Mouse (Mus musculus) cerebellum, adult 2 months (tissue): ENCODE data around the gene Map3k21. TPM values are rescaled to one million over a fixed set of nuclear protein-coding genes. Genes with fewer than 3 reads are reported as not detected.
A peak's percentile ranks its signal among the peaks of the same experiment; 100 is the strongest.

Experiments used
- DNase-seq, 2 experiments: peaks; one replicate each; pipeline ENCODE4 v3.0.0; 2021
- H3K27ac ChIP-seq: fragments of 200-500 bp; 2 replicates; pipeline ENCODE4 v1.5.1; 2012; ENCODE audit warnings: low read length, control low read depth, inconsistent platforms; ENCODE audit not compliant: insufficient read depth
- H3K27me3 ChIP-seq: fragments of 200-500 bp; 2 replicates; pipeline ENCODE4 v1.6.1; 2012; ENCODE audit warnings: inconsistent platforms, mild to moderate bottlenecking, low read length, moderate library complexity; ENCODE audit not compliant: control insufficient read depth, insufficient read depth
- H3K4me1 ChIP-seq: fragments of 200-500 bp; 2 replicates; pipeline ENCODE4 v1.6.1; 2011; ENCODE audit warnings: low read length; ENCODE audit not compliant: control insufficient read depth, insufficient read depth
- H3K4me3 ChIP-seq: fragments of 200-500 bp; replicated peaks from 2 replicates; pipeline ENCODE3; 2011; ENCODE audit warnings: mild to moderate bottlenecking, low read depth, low read length, control low read depth; ENCODE audit not compliant: insufficient read depth
- CTCF ChIP-seq: fragments of 200-500 bp; IDR thresholded peaks from 2 replicates; pipeline ENCODE4 v1.5.1; 2011; ENCODE audit warnings: low read depth, mild to moderate bottlenecking, control low read depth, low read length, moderate library complexity, borderline replicate concordance; ENCODE audit not compliant: insufficient read depth
- POLR2A ChIP-seq: fragments of 200-500 bp; IDR thresholded peaks from 2 replicates; pipeline ENCODE4 v1.6.1; 2011; ENCODE audit warnings: low read length, control low read depth, borderline replicate concordance; ENCODE audit not compliant: insufficient read depth
- WGBS: fragments of 180-500 bp; shearing (Covaris S2); methylation state at CpG from one replicate; pipeline ENCODE4 v1.1.7; 2018; 5-methylcytosine and 5-hydroxymethylcytosine counted together
- polyA plus RNA-seq: library from polyadenylated mRNA; depleted of rRNA; stranded (reverse); fragments of >200 nt; gene quantifications from 2 replicates; pipeline ENCODE4 v1.2.3, GENCODE M21; 2012

Gene Map3k21
- polyA plus RNA-seq, 1 experiment, result 1.1 TPM

GRCm38 (mm10) chr8:125907311-125907710 is 2.9 kb upstream of the Map3k21 start:
- TF ChIP-seq CTCF, result peak; percentile 6; the same call in 1 of the 2 replicates
- no peak for TF ChIP-seq POLR2A
- no peak for DNase-seq
- WGBS, result 77% methylated on average over 2 of the region's 2 CpGs
- Histone ChIP-seq H3K27ac (no peak overlapping the region), H3K4me1 (no peaks in the 10 kb centered on the region; the same call in 1 of the 2 replicates), H3K27me3 (no peaks in the 10 kb centered on the region), H3K4me3 (no peak overlapping the region)

GRCm38 (mm10) chr8:125909661-125910364 is 437 bp upstream of the Map3k21 start:
- Histone ChIP-seq H3K27me3 (no peaks in the 10 kb centered on the region), H3K27ac (no peak overlapping the region), H3K4me3 (peak overlapping the region; percentile 43), H3K4me1 (no peaks in the 10 kb centered on the region; the same call in 1 of the 2 replicates)
- peak in 1 of 2 experiments; percentile 23 for DNase-seq
- 8% methylated on average over 30 of the region's 30 CpGs for WGBS
- TF ChIP-seq CTCF, result no peak
- TF ChIP-seq POLR2A, result no peak

GRCm38 (mm10) chr8:125911229-125911580 is 955 bp downstream of the Map3k21 start:
- DNase-seq, result no peak
- Histone ChIP-seq H3K27me3 (no peaks in the 10 kb centered on the region), H3K4me3 (peak overlapping the region; percentile 43), H3K27ac (no peak overlapping the region), H3K4me1 (no peaks in the 10 kb centered on the region; the same call in 1 of the 2 replicates)
- 3% methylated on average over 31 of the region's 31 CpGs for WGBS
- TF ChIP-seq CTCF (no peak), POLR2A (no peak)

- no peaks in the 10 kb centered on the region; the same call in 1 of the 2 replicates for H3K4me1 ChIP-seq
- H3K27me3 ChIP-seq, result no peaks in the 10 kb centered on the region
- DNase-seq, result no peak
- no peak overlapping the region for H3K4me3 ChIP-seq
- TF ChIP-seq CTCF (no peak), POLR2A (no peak)
- no peak overlapping the region for H3K27ac ChIP-seq
- WGBS, result 94% methylated on average over 4 of the region's 4 CpGs
Observed at GRCm38 (mm10) chr8:125913206-125913605, 3.0 kb downstream of the Map3k21 start.

GRCm38 (mm10) chr8:125914386-125914785 is 4.1 kb downstream of the Map3k21 start:
- 89% methylated on average over 9 of the region's 9 CpGs for WGBS

GRCm38 (mm10) chr8:125917013-125917412 is 6.8 kb downstream of the Map3k21 start:
- no peaks in the 10 kb centered on the region; the same call in 1 of the 2 replicates for H3K4me1 ChIP-seq
- H3K4me3 ChIP-seq, result no peak overlapping the region
- no peak for DNase-seq
- TF ChIP-seq CTCF (no peak), POLR2A (no peak)
- no peaks in the 10 kb centered on the region for H3K27me3 ChIP-seq
- 82% methylated on average over 10 of the region's 10 CpGs for WGBS
- H3K27ac ChIP-seq, result no peak overlapping the region

More at GRCm38 (mm10) chr8:125914386-125914785, 4.1 kb downstream of the Map3k21 start:
- TF ChIP-seq POLR2A (no peak), CTCF (no peak)
- DNase-seq, result no peak
- Histone ChIP-seq H3K4me1 (no peaks in the 10 kb centered on the region; the same call in 1 of the 2 replicates), H3K27me3 (no peaks in the 10 kb centered on the region), H3K4me3 (no peak overlapping the region), H3K27ac (no peak overlapping the region)

- TF ChIP-seq CTCF (no peak), POLR2A (no peak)
- Histone ChIP-seq H3K4me1 (no peaks in the 10 kb centered on the region), H3K4me3 (no peak overlapping the region), H3K27ac (no peak overlapping the region), H3K27me3 (no peaks in the 10 kb centered on the region)
- DNase-seq, result no peak
- WGBS, result 91% methylated on average over 2 of the region's 2 CpGs
Observed at GRCm38 (mm10) chr8:125918719-125919118, 8.5 kb downstream of the Map3k21 start.

GRCm38 (mm10) chr8:125919560-125919959 is 9.3 kb downstream of the Map3k21 start:
- H3K4me3 ChIP-seq, result no peak overlapping the region
- no peaks in the 10 kb centered on the region for H3K4me1 ChIP-seq
- 65% methylated on average over 8 of the region's 8 CpGs for WGBS
- no peak for DNase-seq
- no peak overlapping the region for H3K27ac ChIP-seq
- TF ChIP-seq POLR2A (no peak), CTCF (no peak)
- H3K27me3 ChIP-seq, result no peaks in the 10 kb centered on the region
